Mouse (Mus musculus): ENCODE measurements at regions not wholly inside any gene's neighbourhood (a gene's known extent, or its start where the extent isn't known, plus 50 kb on each side); places are given as distances from the start of the nearest gene placed in this dataset.

DNA sequence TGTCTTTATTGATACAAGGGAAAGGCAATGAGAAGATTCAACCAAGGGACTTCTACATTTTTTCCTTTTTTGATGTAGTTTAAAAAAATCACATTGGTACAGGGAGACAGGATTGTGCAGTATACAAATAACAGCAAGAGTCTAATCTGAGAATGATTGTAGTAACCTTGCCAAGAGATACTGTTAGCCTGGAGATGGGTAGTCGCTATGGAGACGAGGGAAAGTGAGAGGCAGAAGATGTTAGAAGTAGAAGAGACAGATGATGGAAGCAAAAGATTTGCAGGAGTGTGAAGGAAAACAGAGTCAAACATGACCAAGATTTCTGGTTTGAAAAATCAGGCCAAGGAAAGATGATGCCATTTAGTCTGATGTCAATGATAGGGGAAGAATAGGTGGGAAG lies 117.9 kb upstream of the Ccng1 start:
- 90% methylated on average over 2 of the region's 2 CpGs for WGBS
- H3K9ac ChIP-seq (ENCODE audit: low read length), result no peak overlapping the region
- no peaks in the 10 kb centered on the region for H3K4me1 ChIP-seq (ENCODE audit: control insufficient read depth, insufficient read depth, low read length)
- no peak overlapping the region for H3K4me3 ChIP-seq (replicated peaks; ENCODE audit: low read length)
- ATAC-seq (ENCODE audit: insufficient read depth, low FRiP score), result no peak
- H3K9me3 ChIP-seq (replicated peaks; ENCODE audit: control insufficient read depth, low read length), result no peaks in the 10 kb centered on the region
- no peak overlapping the region for H3K4me2 ChIP-seq (ENCODE audit: low read depth, low read length)
- H3K36me3 ChIP-seq (ENCODE audit: control insufficient read depth, insufficient read depth, low read length), result no peaks in the 10 kb centered on the region
- no peak overlapping the region for H3K27ac ChIP-seq (ENCODE audit: low read length)
- no peaks in the 10 kb centered on the region for H3K27me3 ChIP-seq (ENCODE audit: control insufficient read depth, insufficient read depth, low read length)

DNA sequence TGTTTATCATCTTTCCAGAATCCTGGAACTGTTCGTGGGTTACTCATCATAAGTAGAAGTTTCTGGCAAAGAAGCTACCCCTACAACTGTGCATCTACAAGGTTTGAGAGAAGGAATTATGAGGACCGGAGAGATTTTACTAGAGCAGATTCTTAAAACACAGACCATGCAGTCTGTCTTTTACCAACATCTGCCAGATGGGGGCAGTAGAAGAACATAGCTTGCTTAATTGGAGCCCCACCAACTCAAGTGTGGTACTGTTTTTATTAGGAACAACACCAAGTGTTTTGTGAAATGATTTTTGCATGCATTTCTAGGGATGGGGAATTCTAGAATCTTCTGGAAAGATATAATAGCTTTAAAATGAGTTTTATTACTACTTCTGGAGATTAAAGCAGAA lies 110.6 kb upstream of the Ccng1 start:
- no peaks in the 10 kb centered on the region for H3K36me3 ChIP-seq (ENCODE audit: control insufficient read depth, insufficient read depth, low read length)
- no peak overlapping the region for H3K4me2 ChIP-seq (ENCODE audit: low read depth, low read length)
- no peaks in the 10 kb centered on the region for H3K4me1 ChIP-seq (ENCODE audit: control insufficient read depth, insufficient read depth, low read length)
- 18% methylated on average over 2 of the region's 2 CpGs for WGBS
- H3K27ac ChIP-seq (ENCODE audit: low read length), result no peak overlapping the region
- H3K27me3 ChIP-seq (ENCODE audit: control insufficient read depth, insufficient read depth, low read length), result no peaks in the 10 kb centered on the region
- no peak overlapping the region for H3K9ac ChIP-seq (ENCODE audit: low read length)
- H3K4me3 ChIP-seq (replicated peaks; ENCODE audit: low read length), result no peak overlapping the region
- H3K9me3 ChIP-seq (replicated peaks; ENCODE audit: control insufficient read depth, low read length), result no peaks in the 10 kb centered on the region
- ATAC-seq (ENCODE audit: insufficient read depth, low FRiP score), result no peak

DNA sequence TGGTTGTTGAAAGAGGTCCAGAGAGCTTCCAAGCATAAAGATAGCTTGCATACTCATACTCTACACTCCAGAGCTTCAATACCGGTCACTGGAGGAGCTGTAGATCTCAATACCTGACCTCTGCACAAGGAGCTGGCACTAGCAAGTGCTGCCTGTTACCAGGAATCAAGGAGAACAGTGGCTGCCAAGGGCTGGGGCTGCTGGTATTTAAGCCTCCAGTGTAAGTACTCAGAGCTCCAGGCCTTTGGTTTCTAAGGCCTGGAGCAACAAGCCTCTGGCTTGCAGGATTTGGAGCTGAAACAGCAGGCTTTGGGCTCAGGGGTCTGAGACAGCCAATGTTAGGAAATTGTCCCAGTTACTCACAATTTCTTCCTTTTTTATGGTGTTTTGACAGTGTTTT lies 96.2 kb upstream of the Ccng1 start:
- WGBS, result 71% methylated on average over 1 of the region's 1 CpGs
- H3K4me1 ChIP-seq (ENCODE audit: control insufficient read depth, insufficient read depth, low read length), result no peaks in the 10 kb centered on the region
- H3K36me3 ChIP-seq (ENCODE audit: control insufficient read depth, insufficient read depth, low read length), result no peaks in the 10 kb centered on the region
- peak overlapping the region; percentile 73 for H3K27ac ChIP-seq (ENCODE audit: low read length)
- no peaks in the 10 kb centered on the region for H3K27me3 ChIP-seq (ENCODE audit: control insufficient read depth, insufficient read depth, low read length)
- H3K4me3 ChIP-seq (replicated peaks; ENCODE audit: low read length), result no peak overlapping the region
- H3K9me3 ChIP-seq (replicated peaks; ENCODE audit: control insufficient read depth, low read length), result no peaks in the 10 kb centered on the region
- H3K4me2 ChIP-seq (ENCODE audit: low read depth, low read length), result no peak overlapping the region
- H3K9ac ChIP-seq (ENCODE audit: low read length), result no peak overlapping the region
- no peak for ATAC-seq (ENCODE audit: insufficient read depth, low FRiP score)

DNA sequence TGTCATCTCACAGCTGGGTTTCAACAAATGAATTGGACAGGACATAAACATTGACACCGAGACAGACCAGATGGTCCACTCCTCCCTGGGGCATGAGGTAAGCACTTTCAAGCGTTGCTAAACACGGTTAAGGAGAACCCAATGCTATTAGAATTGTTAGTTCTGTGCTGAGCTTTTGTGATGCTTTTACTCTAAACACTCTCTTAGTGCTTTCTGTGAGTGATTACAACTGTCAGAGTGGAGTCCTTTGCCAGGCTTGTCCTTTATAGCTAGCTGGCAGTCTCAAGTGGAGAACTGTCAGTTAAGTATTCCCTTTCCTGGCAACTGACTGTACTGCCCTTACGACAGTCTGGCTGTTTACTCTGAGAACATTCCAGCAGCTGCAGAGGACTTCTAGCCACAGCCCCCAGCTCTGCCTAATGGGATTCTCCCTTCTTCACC lies 95.6 kb upstream of the Ccng1 start:
- Histone ChIP-seq H3K4me2 (ENCODE audit: low read depth, low read length) (no peak overlapping the region), H3K4me3 (replicated peaks; ENCODE audit: low read length) (no peak overlapping the region), H3K27ac (ENCODE audit: low read length) (peak overlapping the region; percentile 73), H3K27me3 (ENCODE audit: control insufficient read depth, insufficient read depth, low read length) (no peaks in the 10 kb centered on the region), H3K36me3 (ENCODE audit: control insufficient read depth, insufficient read depth, low read length) (no peaks in the 10 kb centered on the region), H3K9me3 (replicated peaks; ENCODE audit: control insufficient read depth, low read length) (no peaks in the 10 kb centered on the region), H3K9ac (ENCODE audit: low read length) (no peak overlapping the region), H3K4me1 (ENCODE audit: control insufficient read depth, insufficient read depth, low read length) (no peaks in the 10 kb centered on the region)
- peak; percentile 92 for ATAC-seq (ENCODE audit: insufficient read depth, low FRiP score)
- WGBS, result 20% methylated on average over 4 of the region's 4 CpGs

DNA sequence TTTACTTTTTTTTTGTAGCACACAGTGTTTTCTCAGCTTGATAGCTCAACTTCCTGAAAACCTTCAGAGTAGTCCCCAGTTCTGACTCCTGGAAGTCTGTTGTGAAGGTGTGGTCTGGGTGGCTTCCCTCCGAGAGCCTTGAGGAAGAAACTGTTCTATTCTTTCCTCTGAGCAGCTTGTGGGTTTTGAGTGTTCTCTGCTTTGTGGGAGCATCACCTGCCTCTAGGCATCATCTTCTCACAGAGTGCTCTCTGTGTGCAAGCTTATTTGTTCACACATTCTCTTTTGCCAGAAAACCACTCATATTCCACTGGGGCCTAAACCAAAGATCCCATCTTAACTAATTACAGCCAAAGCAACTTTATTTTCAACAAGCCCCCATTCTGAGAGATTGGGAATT lies 91.5 kb upstream of the Ccng1 start:
- Histone ChIP-seq H3K9ac (ENCODE audit: low read length) (no peak overlapping the region), H3K27ac (ENCODE audit: low read length) (no peak overlapping the region), H3K4me2 (ENCODE audit: low read depth, low read length) (no peak overlapping the region), H3K4me3 (replicated peaks; ENCODE audit: low read length) (no peak overlapping the region), H3K27me3 (ENCODE audit: control insufficient read depth, insufficient read depth, low read length) (no peaks in the 10 kb centered on the region), H3K9me3 (replicated peaks; ENCODE audit: control insufficient read depth, low read length) (no peaks in the 10 kb centered on the region), H3K4me1 (ENCODE audit: control insufficient read depth, insufficient read depth, low read length) (no peaks in the 10 kb centered on the region), H3K36me3 (ENCODE audit: control insufficient read depth, insufficient read depth, low read length) (no peaks in the 10 kb centered on the region)
- WGBS, result 70% methylated on average over 1 of the region's 1 CpGs
- ATAC-seq (ENCODE audit: insufficient read depth, low FRiP score), result no peak

DNA sequence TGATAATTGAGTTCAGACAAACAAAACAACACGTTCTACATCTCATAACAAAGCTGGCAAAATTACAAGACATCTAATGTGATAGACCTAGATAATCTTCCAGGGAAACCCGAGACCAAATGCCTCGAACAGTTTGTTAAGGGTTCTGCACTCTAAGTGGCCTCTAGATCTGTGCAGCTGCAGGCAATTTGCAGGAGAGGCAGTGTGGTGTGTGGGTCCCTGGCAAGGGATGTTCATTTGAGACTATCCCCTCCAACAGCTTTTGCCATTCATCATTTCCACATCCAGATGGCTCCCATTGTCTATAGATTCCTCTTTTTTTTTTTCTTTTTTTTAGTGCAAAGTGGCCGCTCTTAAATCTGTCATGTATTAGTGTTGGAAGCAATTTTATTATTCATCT lies 80.3 kb upstream of the Ccng1 start:
- H3K4me3 ChIP-seq (replicated peaks; ENCODE audit: low read length), result no peak overlapping the region
- H3K4me2 ChIP-seq (ENCODE audit: low read depth, low read length), result no peak overlapping the region
- ATAC-seq (ENCODE audit: insufficient read depth, low FRiP score), result no peak
- no peaks in the 10 kb centered on the region for H3K9me3 ChIP-seq (replicated peaks; ENCODE audit: control insufficient read depth, low read length)
- H3K36me3 ChIP-seq (ENCODE audit: control insufficient read depth, insufficient read depth, low read length), result no peaks in the 10 kb centered on the region
- H3K27ac ChIP-seq (ENCODE audit: low read length), result no peak overlapping the region
- WGBS, result 49% methylated on average over 4 of the region's 4 CpGs
- H3K4me1 ChIP-seq (ENCODE audit: control insufficient read depth, insufficient read depth, low read length), result no peaks in the 10 kb centered on the region
- no peaks in the 10 kb centered on the region for H3K27me3 ChIP-seq (ENCODE audit: control insufficient read depth, insufficient read depth, low read length)
- no peak overlapping the region for H3K9ac ChIP-seq (ENCODE audit: low read length)
